Comparison of ENCODE assay signal across 22 mouse cellular contexts in genomic region chr2:29041477-29041768, GRCm38 (mm10). TPM values are rescaled to one million over a fixed set of nuclear protein-coding genes. Genes with fewer than 3 reads are reported as not detected.
DNase-seq lines count a peak whose midpoint lies in the region; ATAC-seq lines count a peak whose summit lies in the region.
"Had no signal": no experiment of that assay in that cellular context is flagged by ENCODE, and none has a peak within 500 bp of the region (broad histone marks: within the 10 kb centered on the region; RNA-seq: fewer than 3 reads in every experiment).

No protein-coding gene starts in this region.

- peak overlapping the region; percentile 23; the same call in 1 of the 2 replicates for H3K4me3 ChIP-seq in forebrain, embryonic 10.5 days
- H3K4me3 ChIP-seq in forebrain, embryonic 11.5 days (ENCODE audit: low read depth, low read length): no peak overlapping the region
- no peak overlapping the region for H3K4me3 ChIP-seq in hindbrain, embryonic 12.5 days
- H3K4me3 ChIP-seq in midbrain, embryonic 11.5 days (ENCODE audit: low read depth, low read length): no peak overlapping the region
- H3K4me3 ChIP-seq in midbrain, embryonic 15.5 days: no peak overlapping the region
- H3K4me3 ChIP-seq in forebrain, embryonic 16.5 days (replicated peaks; ENCODE audit: low read length): no peak overlapping the region
- H3K4me3 ChIP-seq: embryonic facial prominence, embryonic 12.5 days; forebrain, embryonic 13.5 days; heart, embryonic 10.5 days had no signal

- no peaks in the 10 kb centered on the region for H3K9me3 ChIP-seq in forebrain, embryonic 10.5 days
- no peaks in the 10 kb centered on the region for H3K9me3 ChIP-seq in forebrain, embryonic 11.5 days (ENCODE audit: control insufficient read depth, low read length)
- no peaks in the 10 kb centered on the region for H3K9me3 ChIP-seq in hindbrain, embryonic 12.5 days (replicated peaks)
- no peaks in the 10 kb centered on the region for H3K9me3 ChIP-seq in midbrain, embryonic 11.5 days (ENCODE audit: control insufficient read depth, low read length)
- no peaks in the 10 kb centered on the region for H3K9me3 ChIP-seq in midbrain, embryonic 15.5 days
- H3K9me3 ChIP-seq in forebrain, embryonic 16.5 days (ENCODE audit: control insufficient read depth, low read length): no peaks in the 10 kb centered on the region
- H3K9me3 ChIP-seq: embryonic facial prominence, embryonic 12.5 days; forebrain, embryonic 13.5 days; G1E; heart, embryonic 10.5 days had no signal

- H3K9ac ChIP-seq in forebrain, embryonic 11.5 days (ENCODE audit: low read length): no peak overlapping the region
- no peak overlapping the region for H3K9ac ChIP-seq in hindbrain, embryonic 12.5 days
- H3K9ac ChIP-seq in midbrain, embryonic 11.5 days (ENCODE audit: low read length): no peak overlapping the region
- no peak overlapping the region for H3K9ac ChIP-seq in midbrain, embryonic 15.5 days
- no peak overlapping the region for H3K9ac ChIP-seq in forebrain, embryonic 16.5 days (replicated peaks; ENCODE audit: low read depth, low read length)
- H3K9ac ChIP-seq: embryonic facial prominence, embryonic 12.5 days; forebrain, embryonic 13.5 days had no signal

- H3K4me2 ChIP-seq in forebrain, embryonic 11.5 days (ENCODE audit: low read depth, low read length, severe bottlenecking): no peak overlapping the region
- no peak overlapping the region for H3K4me2 ChIP-seq in hindbrain, embryonic 12.5 days (replicated peaks)
- H3K4me2 ChIP-seq in midbrain, embryonic 11.5 days: no peak overlapping the region
- no peak overlapping the region for H3K4me2 ChIP-seq in midbrain, embryonic 15.5 days
- no peak overlapping the region for H3K4me2 ChIP-seq in forebrain, embryonic 16.5 days (ENCODE audit: low read length)
- H3K4me2 ChIP-seq: embryonic facial prominence, embryonic 12.5 days; forebrain, embryonic 13.5 days had no signal

- ATAC-seq in forebrain, embryonic 11.5 days (replicated peaks; ENCODE audit: low FRiP score): no peak
- 0 out of 2 replicates have a peak, but pooled peaks have one; percentile 11 for ATAC-seq in hindbrain, embryonic 12.5 days (ENCODE audit: low FRiP score)
- no peak for ATAC-seq in midbrain, embryonic 11.5 days (ENCODE audit: low FRiP score)
- ATAC-seq in midbrain, embryonic 15.5 days (replicated peaks): no peak
- no peak for ATAC-seq in forebrain, embryonic 16.5 days
- ATAC-seq: CD4-positive, CD25-positive, alpha-beta regulatory T cell, adult 4 months; forebrain, embryonic 13.5 days; inflammation-experienced regulatory T-cells, adult 6 months had no signal

- peaks cover 100% of the 10 kb centered on the region for H3K27me3 ChIP-seq in forebrain, embryonic 10.5 days (ENCODE audit: poor library complexity, severe bottlenecking)
- peaks cover 91% of the 10 kb centered on the region for H3K27me3 ChIP-seq in forebrain, embryonic 11.5 days (ENCODE audit: control insufficient read depth, insufficient read depth, low read length)
- H3K27me3 ChIP-seq in hindbrain, embryonic 12.5 days: peaks cover 80% of the 10 kb centered on the region
- peaks cover 32% of the 10 kb centered on the region for H3K27me3 ChIP-seq in midbrain, embryonic 11.5 days (ENCODE audit: control insufficient read depth, insufficient read depth, low read length)
- peaks cover 25% of the 10 kb centered on the region; the same call in 1 of the 2 replicates for H3K27me3 ChIP-seq in midbrain, embryonic 15.5 days (replicated peaks)
- peaks cover 81% of the 10 kb centered on the region for H3K27me3 ChIP-seq in forebrain, embryonic 16.5 days (replicated peaks; ENCODE audit: control insufficient read depth, insufficient read depth, low read length)

- DNase-seq in forebrain, embryonic 10.5 days (ENCODE audit: extremely low spot score, low spot score): no peak
- no peak for DNase-seq in forebrain, embryonic 11.5 days (ENCODE audit: low spot score)
- DNase-seq in midbrain, embryonic 11.5 days (ENCODE audit: low spot score, missing footprints): peak; percentile 93
- no peak for DNase-seq in urinary bladder, adult 18-20 months (ENCODE audit: low spot score in 2 of 2)
- DNase-seq in testis, postnatal 14 days (ENCODE audit: low spot score): no peak
- DNase-seq: adrenal gland, postnatal 14 days; B cell, adult 2 months; cerebellum, adult 11-12 months; cerebellum, adult 9-10 months; cerebellum, postnatal 25 days; gastrocnemius, postnatal 36 days; heart, adult 11 months; heart, postnatal 10 days had no signal

- H3K4me1 ChIP-seq in forebrain, embryonic 10.5 days: peaks cover 48% of the 10 kb centered on the region
- peaks cover 12% of the 10 kb centered on the region for H3K4me1 ChIP-seq in forebrain, embryonic 11.5 days (replicated peaks; ENCODE audit: control insufficient read depth, insufficient read depth, low read length)
- H3K4me1 ChIP-seq in hindbrain, embryonic 12.5 days: peaks cover 23% of the 10 kb centered on the region
- peaks cover 31% of the 10 kb centered on the region for H3K4me1 ChIP-seq in midbrain, embryonic 11.5 days (ENCODE audit: control insufficient read depth, insufficient read depth, low read length)
- H3K4me1 ChIP-seq in midbrain, embryonic 15.5 days: peaks cover 35% of the 10 kb centered on the region
- peaks cover 3% of the 10 kb centered on the region; the same call in 1 of the 2 replicates for H3K4me1 ChIP-seq in forebrain, embryonic 16.5 days (replicated peaks; ENCODE audit: control insufficient read depth, insufficient read depth, low read length)
- H3K4me1 ChIP-seq: embryonic facial prominence, embryonic 12.5 days had no signal

- WGBS in forebrain, embryonic 10.5 days: 8% methylated on average over 8 of the region's 8 CpGs
- WGBS in forebrain, embryonic 11.5 days: 5% methylated on average over 8 of the region's 8 CpGs
- WGBS in hindbrain, embryonic 12.5 days: 26% methylated on average over 8 of the region's 8 CpGs
- WGBS in midbrain, embryonic 11.5 days: 12% methylated on average over 8 of the region's 8 CpGs
- WGBS in midbrain, embryonic 15.5 days: 15% methylated on average over 8 of the region's 8 CpGs
- 13% methylated on average over 8 of the region's 8 CpGs for WGBS in forebrain, embryonic 16.5 days

- H3K36me3 ChIP-seq in forebrain, embryonic 10.5 days (replicated peaks): no peaks in the 10 kb centered on the region
- H3K36me3 ChIP-seq in forebrain, embryonic 11.5 days (ENCODE audit: control insufficient read depth, insufficient read depth, low read length): no peaks in the 10 kb centered on the region
- H3K36me3 ChIP-seq in hindbrain, embryonic 12.5 days: no peaks in the 10 kb centered on the region
- H3K36me3 ChIP-seq in midbrain, embryonic 11.5 days (ENCODE audit: control insufficient read depth, insufficient read depth, low read length): no peaks in the 10 kb centered on the region
- no peaks in the 10 kb centered on the region for H3K36me3 ChIP-seq in midbrain, embryonic 15.5 days (replicated peaks)
- H3K36me3 ChIP-seq in forebrain, embryonic 16.5 days (ENCODE audit: control insufficient read depth, insufficient read depth): no peaks in the 10 kb centered on the region
- H3K36me3 ChIP-seq: embryonic facial prominence, embryonic 12.5 days; G1E; heart, embryonic 10.5 days had no signal

- H3K27ac ChIP-seq in forebrain, embryonic 10.5 days: peak overlapping the region; percentile 45
- no peak overlapping the region; the same call in 1 of the 2 replicates for H3K27ac ChIP-seq in forebrain, embryonic 11.5 days (ENCODE audit: low read depth, low read length)
- H3K27ac ChIP-seq in hindbrain, embryonic 12.5 days: peak overlapping the region; percentile 58
- peak overlapping the region; percentile 57 for H3K27ac ChIP-seq in midbrain, embryonic 11.5 days (ENCODE audit: low read depth, low read length)
- H3K27ac ChIP-seq in midbrain, embryonic 15.5 days: peak overlapping the region; percentile 66
- H3K27ac ChIP-seq in forebrain, embryonic 16.5 days (ENCODE audit: low read length): no peak overlapping the region
- H3K27ac ChIP-seq: embryonic facial prominence, embryonic 12.5 days; forebrain, embryonic 13.5 days; heart, embryonic 10.5 days had no signal

RNA-seq across cellular contexts. Expression of gene Cfap77, which starts 13.4 kb away (rescaled TPM):
- 0.67 and 0.74 TPM in 2 replicates for polyA plus RNA-seq in forebrain, embryonic 10.5 days (2016; fragmentation: Nextera tagmentation; extraction: Ambion mirVana)
- 0.55 and 0.75 TPM in 2 replicates for polyA plus RNA-seq in forebrain, embryonic 11.5 days (2014; fragmentation: Nextera tagmentation; extraction: Ambion mirVana)
- polyA plus RNA-seq in hindbrain, embryonic 12.5 days (2016; fragmentation: Nextera tagmentation; extraction: Ambion mirVana): 0.40 and 0.82 TPM in 2 replicates
- 0.77 and 1.2 TPM in 2 replicates for polyA plus RNA-seq in midbrain, embryonic 11.5 days (2014; fragmentation: Nextera tagmentation; extraction: Ambion mirVana)
- polyA plus RNA-seq in midbrain, embryonic 15.5 days (2015; fragmentation: Nextera tagmentation; extraction: Ambion mirVana): 0.82 and 1.3 TPM in 2 replicates
- polyA plus RNA-seq in forebrain, embryonic 16.5 days (2015; fragmentation: Nextera tagmentation; extraction: Ambion mirVana): 0.20 TPM in 1 of 2 replicates, not detected in the other

RNA-seq across cellular contexts. Expression of gene Ttf1, which starts 18.6 kb away (rescaled TPM):
- 11.4 and 13.6 TPM in 2 replicates for polyA plus RNA-seq in forebrain, embryonic 10.5 days (2016; fragmentation: Nextera tagmentation; extraction: Ambion mirVana)
- 13.6 and 14.7 TPM in 2 replicates for polyA plus RNA-seq in forebrain, embryonic 11.5 days (2014; fragmentation: Nextera tagmentation; extraction: Ambion mirVana)
- 11.5 and 12.0 TPM in 2 replicates for polyA plus RNA-seq in hindbrain, embryonic 12.5 days (2016; fragmentation: Nextera tagmentation; extraction: Ambion mirVana)
- polyA plus RNA-seq in midbrain, embryonic 11.5 days (2014; fragmentation: Nextera tagmentation; extraction: Ambion mirVana): 11.4 and 13.8 TPM in 2 replicates
- 8.0 and 8.9 TPM in 2 replicates for polyA plus RNA-seq in midbrain, embryonic 15.5 days (2015; fragmentation: Nextera tagmentation; extraction: Ambion mirVana)
- 9.6 and 9.8 TPM in 2 replicates for polyA plus RNA-seq in forebrain, embryonic 16.5 days (2015; fragmentation: Nextera tagmentation; extraction: Ambion mirVana)

Comparison
In these comparisons a context has a peak if more than half of its experiments do, and no peak if none do; other contexts are left out.
1. H3K27ac ChIP-seq: peak in forebrain, embryonic 10.5 days (single experiment), hindbrain, embryonic 12.5 days (single experiment), midbrain, embryonic 11.5 days (single experiment) and midbrain, embryonic 15.5 days (single experiment); none in forebrain, embryonic 11.5 days (single experiment) and forebrain, embryonic 16.5 days (single experiment).